Mouse (Mus musculus) forebrain, embryonic 11.5 days (tissue): ENCODE results near the gene Specc1. TPM values are rescaled to one million over a fixed set of nuclear protein-coding genes. Genes with fewer than 3 reads are reported as not detected.

Source experiments
- ATAC-seq: fragments of 200-750 bp; cut with Nextera tagmentation; replicated peaks from 2 replicates; pipeline ENCODE4 v1.8.0; 2017; ENCODE audit warnings: moderate TSS enrichment; ENCODE audit not compliant: low FRiP score
- DNase-seq: peaks from one replicate; pipeline ENCODE4 v3.0.0-alpha.2; 2017; ENCODE audit warnings: low spot score
- H3K27ac ChIP-seq: fragments of 300-500 bp; sonication (generic); 2 replicates; pipeline ENCODE4 v1.5.1; 2014; ENCODE audit warnings: low read depth, low read length
- H3K27me3 ChIP-seq: fragments of 300-500 bp; sonication (generic); 2 replicates; pipeline ENCODE4 v1.6.1; 2014; ENCODE audit warnings: mild to moderate bottlenecking, low read length, mixed read lengths; ENCODE audit not compliant: control insufficient read depth, insufficient read depth
- H3K36me3 ChIP-seq: fragments of 300-500 bp; sonication (generic); 2 replicates; pipeline ENCODE4 v1.6.1; 2014; ENCODE audit warnings: mild to moderate bottlenecking, low read length, moderate library complexity, mixed read lengths; ENCODE audit not compliant: control insufficient read depth, insufficient read depth
- H3K4me1 ChIP-seq: fragments of 300-500 bp; sonication (generic); replicated peaks from 2 replicates; pipeline ENCODE4 v1.6.1; 2014; ENCODE audit warnings: low read length, mixed read lengths; ENCODE audit not compliant: control insufficient read depth, insufficient read depth
- H3K4me2 ChIP-seq: fragments of 300-500 bp; sonication (generic); 2 replicates; pipeline ENCODE4 v1.6.1; 2014; ENCODE audit warnings: low read depth, mild to moderate bottlenecking, low read length, moderate library complexity, mixed read lengths; ENCODE audit not compliant: severe bottlenecking
- H3K4me3 ChIP-seq: fragments of 300-500 bp; sonication (generic); 2 replicates; pipeline ENCODE4 v1.5.1; 2014; ENCODE audit warnings: low read depth, low read length
- H3K9ac ChIP-seq: fragments of 300-500 bp; sonication (generic); 2 replicates; pipeline ENCODE4 v1.6.1; 2014; ENCODE audit warnings: low read length
- H3K9me3 ChIP-seq: fragments of 300-500 bp; sonication (generic); 2 replicates; pipeline ENCODE4 v1.6.1; 2016; ENCODE audit warnings: low read length, mixed read lengths; ENCODE audit not compliant: control insufficient read depth
- WGBS: fragments of 180-500 bp; shearing (Covaris S2); extraction: QIAGEN DNeasy Blood & Tissue Kit; methylation state at CpG from one replicate; pipeline ENCODE4 v1.1.7; 2014; 5-methylcytosine and 5-hydroxymethylcytosine counted together
- polyA plus RNA-seq: library from polyadenylated mRNA; unstranded; fragments of >200 nt; fragmentation: Nextera tagmentation; extraction: Ambion mirVana; gene quantifications from 2 replicates; pipeline ENCODE4 v1.2.1, GENCODE M21; 2014

The Specc1 gene
- polyA plus RNA-seq, 1 experiment from 2014 or later = 20.2 TPM

- Histone ChIP-seq H3K27ac (no peak overlapping the region), H3K4me3 (no peak overlapping the region), H3K36me3 (no peaks in the 10 kb centered on the region), H3K4me1 (peaks cover 5% of the 10 kb centered on the region), H3K9ac (no peak overlapping the region), H3K9me3 (no peaks in the 10 kb centered on the region), H3K4me2 (no peak overlapping the region), H3K27me3 (no peaks in the 10 kb centered on the region; the same call in 1 of the 2 replicates)
- ATAC-seq = no peak
- DNase-seq = no peak
- 85% methylated on average over 7 of the region's 7 CpGs for WGBS
Measured at GRCm38 (mm10) chr11:62263599-62263998, 307.0 kb downstream of the Specc1 start.

- no peaks in the 10 kb centered on the region for H3K9me3 ChIP-seq
- no peak overlapping the region for H3K27ac ChIP-seq
- ATAC-seq (no peak), DNase-seq (no peak)
- H3K4me1 ChIP-seq = peaks cover 5% of the 10 kb centered on the region
- H3K4me2 ChIP-seq = no peak overlapping the region
- no peak overlapping the region for H3K4me3 ChIP-seq
- H3K27me3 ChIP-seq = no peaks in the 10 kb centered on the region; the same call in 1 of the 2 replicates
- WGBS = 77% methylated on average over 7 of the region's 7 CpGs
- no peak overlapping the region for H3K9ac ChIP-seq
- no peaks in the 10 kb centered on the region for H3K36me3 ChIP-seq
Measured at GRCm38 (mm10) chr11:62264018-62264417, 307.5 kb downstream of the Specc1 start.

- Histone ChIP-seq H3K4me1 (peaks cover 5% of the 10 kb centered on the region), H3K4me2 (no peak overlapping the region), H3K9me3 (no peaks in the 10 kb centered on the region), H3K36me3 (no peaks in the 10 kb centered on the region), H3K27ac (no peak overlapping the region), H3K27me3 (no peaks in the 10 kb centered on the region; the same call in 1 of the 2 replicates), H3K9ac (no peak overlapping the region), H3K4me3 (no peak overlapping the region)
- DNase-seq = no peak
- ATAC-seq = no peak
- WGBS = 80% methylated on average over 7 of the region's 7 CpGs
Measured at GRCm38 (mm10) chr11:62265642-62266041, 309.1 kb downstream of the Specc1 start.

- no peak overlapping the region for H3K4me3 ChIP-seq
- peaks cover 5% of the 10 kb centered on the region for H3K4me1 ChIP-seq
- H3K27ac ChIP-seq = no peak overlapping the region
- 51% methylated on average over 17 of the region's 17 CpGs for WGBS
- no peaks in the 10 kb centered on the region; the same call in 1 of the 2 replicates for H3K27me3 ChIP-seq
- peak overlapping the region; percentile 20; the same call in 1 of the 2 replicates for H3K9ac ChIP-seq
- ATAC-seq = no peak
- H3K4me2 ChIP-seq = no peak overlapping the region; the same call in 1 of the 2 replicates
- H3K9me3 ChIP-seq = no peaks in the 10 kb centered on the region
- no peak for DNase-seq
- no peaks in the 10 kb centered on the region for H3K36me3 ChIP-seq
Measured at GRCm38 (mm10) chr11:62266466-62267214, 310.1 kb downstream of the Specc1 start.

- no peaks in the 10 kb centered on the region; the same call in 1 of the 2 replicates for H3K27me3 ChIP-seq
- 81% methylated on average over 8 of the region's 8 CpGs for WGBS
- H3K4me2 ChIP-seq = no peak overlapping the region
- H3K9ac ChIP-seq = no peak overlapping the region
- H3K4me3 ChIP-seq = no peak overlapping the region
- no peak for DNase-seq
- peaks cover 5% of the 10 kb centered on the region for H3K4me1 ChIP-seq
- no peaks in the 10 kb centered on the region for H3K9me3 ChIP-seq
- no peak for ATAC-seq
- no peak overlapping the region for H3K27ac ChIP-seq
- no peaks in the 10 kb centered on the region for H3K36me3 ChIP-seq
Measured at GRCm38 (mm10) chr11:62268381-62268780, 311.8 kb downstream of the Specc1 start.

- ATAC-seq (no peak), DNase-seq (no peak)
- Histone ChIP-seq H3K27me3 (no peaks in the 10 kb centered on the region; the same call in 1 of the 2 replicates), H3K27ac (no peak overlapping the region), H3K9ac (no peak overlapping the region), H3K4me3 (no peak overlapping the region), H3K4me1 (peaks cover 5% of the 10 kb centered on the region), H3K9me3 (no peaks in the 10 kb centered on the region), H3K36me3 (no peaks in the 10 kb centered on the region), H3K4me2 (no peak overlapping the region)
- WGBS = 83% methylated on average over 12 of the region's 12 CpGs
Measured at GRCm38 (mm10) chr11:62269097-62269496, 312.5 kb downstream of the Specc1 start.

GRCm38 (mm10) chr11:62270851-62271250, 314.3 kb downstream of the Specc1 start:
- H3K9ac ChIP-seq = no peak overlapping the region
- H3K4me2 ChIP-seq = no peak overlapping the region
- no peak overlapping the region for H3K4me3 ChIP-seq
- WGBS = 68% methylated on average over 5 of the region's 5 CpGs
- H3K9me3 ChIP-seq = no peaks in the 10 kb centered on the region
- H3K27me3 ChIP-seq = no peaks in the 10 kb centered on the region
- H3K27ac ChIP-seq = no peak overlapping the region
- no peak for DNase-seq
- peaks cover 5% of the 10 kb centered on the region for H3K4me1 ChIP-seq
- ATAC-seq = no peak
- no peaks in the 10 kb centered on the region for H3K36me3 ChIP-seq
